Mouse (Mus musculus) right cerebral cortex, postnatal 4 days (tissue): ENCODE measurements around the gene Tpbgl.
A peak's percentile ranks its signal among the peaks of the same experiment; 100 is the strongest.

Experiments used
- DNase-seq: peaks from one replicate; pipeline ENCODE4 v3.0.0-alpha.2; 2022

Gene Tpbgl

DNA sequence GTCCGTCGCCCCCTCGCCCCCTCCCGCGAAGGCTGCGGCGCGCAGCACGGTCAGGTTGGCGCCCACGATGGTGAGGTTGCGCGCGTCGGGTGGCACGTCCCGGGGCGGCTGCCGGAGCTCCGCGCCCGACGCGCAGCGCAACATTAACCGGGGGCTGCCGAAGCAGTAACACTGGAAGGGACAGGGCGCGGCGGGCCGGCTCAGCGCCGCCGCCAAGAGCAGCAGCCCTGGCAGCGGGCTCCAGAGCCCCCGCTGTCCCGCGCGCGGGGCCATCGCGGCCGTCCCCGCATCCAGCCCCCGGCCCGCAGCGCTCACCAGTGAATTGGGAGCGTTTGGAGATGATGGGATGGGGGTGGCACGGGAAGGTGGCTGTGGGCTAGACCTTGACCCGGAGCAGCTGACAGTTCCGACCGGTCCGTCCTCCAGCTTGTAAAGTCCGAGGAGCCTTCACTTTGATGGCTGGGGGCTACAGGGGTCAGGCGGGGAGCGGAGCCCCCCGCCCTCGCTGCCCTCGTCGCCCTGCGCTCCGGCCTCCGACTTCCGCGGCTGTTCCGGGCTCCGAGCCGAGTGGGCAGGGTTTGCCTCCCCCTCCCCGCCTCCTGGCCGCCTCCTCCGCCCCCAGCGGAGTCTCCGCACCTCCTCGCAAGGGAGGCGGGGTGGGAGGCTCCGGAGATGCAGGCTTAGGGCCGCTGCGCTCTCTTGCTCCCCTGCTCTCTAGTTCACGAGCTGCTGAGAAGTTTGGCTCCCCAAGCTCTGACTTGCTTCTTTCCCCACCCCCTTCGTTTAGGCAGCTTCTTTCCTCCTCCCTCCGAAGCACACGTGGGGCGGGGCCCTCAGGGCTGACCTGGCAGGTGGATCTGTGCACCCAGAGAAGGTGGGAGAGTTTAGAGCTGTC is at the start of gene Tpbgl:
Gene Tpbgl (minus strand): TSS at position 728 of the 895 bp plus-strand sequence.
- peak; percentile 43 for DNase-seq

GRCm38 (mm10) chr7:99674890-99675289 is 48.0 kb upstream of the Tpbgl start:
- DNase-seq, result no peak

DNA sequence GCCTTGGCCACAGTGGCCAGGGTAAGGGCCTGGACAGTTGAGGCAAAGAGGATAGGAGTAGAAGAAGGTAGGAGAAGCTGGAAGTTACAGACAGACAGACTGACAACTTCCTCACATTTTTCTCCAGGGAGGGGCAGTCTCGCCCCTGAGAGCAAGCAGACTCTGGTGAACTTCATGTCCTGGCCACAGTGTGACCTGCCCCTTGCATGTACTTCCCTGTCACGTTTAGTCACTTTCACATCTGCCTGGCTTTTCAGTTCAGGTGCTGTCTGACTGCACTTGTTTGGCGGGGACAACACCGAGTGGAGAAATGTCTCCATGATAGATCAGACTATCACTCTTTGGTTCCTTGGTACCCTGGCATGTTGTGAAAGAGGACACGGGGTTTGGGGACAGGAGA is 47.3 kb upstream of the Tpbgl start:
- DNase-seq, result no peak

DNA sequence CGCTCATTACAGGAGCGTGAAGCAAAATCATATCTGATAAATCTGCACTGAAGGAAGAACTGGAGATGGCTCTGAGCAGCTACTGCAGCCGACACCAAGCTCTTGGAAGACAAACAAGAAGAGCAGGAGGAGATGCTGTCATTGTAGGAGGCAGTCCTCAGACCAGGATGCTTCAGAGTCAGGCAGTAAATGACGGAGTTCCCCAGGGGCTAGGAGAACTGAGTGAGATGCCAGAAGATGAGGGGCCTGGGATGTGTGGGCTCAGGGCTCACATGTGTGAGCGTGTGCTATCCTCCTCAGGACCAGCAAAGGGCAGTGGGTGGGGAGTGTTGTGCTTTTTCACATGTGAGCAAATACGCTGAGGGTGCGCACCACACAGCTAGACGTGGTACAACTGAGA is 46.3 kb upstream of the Tpbgl start:
- DNase-seq, result no peak

GRCm38 (mm10) chr7:99671544-99672435 is 44.9 kb upstream of the Tpbgl start:
- no peak for DNase-seq

- no peak for DNase-seq
Observed at GRCm38 (mm10) chr7:99670915-99671314, 44.0 kb upstream of the Tpbgl start.

DNA sequence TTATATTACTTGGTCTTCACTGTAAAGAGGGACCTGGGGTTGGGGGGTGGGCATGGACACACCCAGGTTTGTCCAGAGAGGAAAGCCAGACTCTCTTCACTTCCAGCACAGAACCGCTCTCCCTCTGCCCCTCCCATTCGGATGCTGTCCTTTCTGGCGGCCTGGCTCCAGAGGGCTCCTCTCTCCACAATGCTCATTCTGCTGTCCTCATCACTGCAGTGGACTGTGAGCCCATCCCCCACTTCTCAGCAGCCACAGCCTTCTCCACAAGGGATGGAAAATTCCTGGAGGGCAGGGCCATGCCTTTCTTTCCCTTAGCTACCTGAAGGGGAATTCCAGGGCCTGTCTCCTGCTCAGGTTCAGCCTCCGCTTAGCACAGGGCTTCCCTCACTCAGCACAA is 41.9 kb upstream of the Tpbgl start:
- DNase-seq, result no peak

GRCm38 (mm10) chr7:99667096-99667495 is 40.2 kb upstream of the Tpbgl start:
- no peak for DNase-seq

GRCm38 (mm10) chr7:99665731-99666452 is 39.0 kb upstream of the Tpbgl start:
- DNase-seq, result no peak

- DNase-seq, result no peak
Observed at GRCm38 (mm10) chr7:99664571-99665485, 37.9 kb upstream of the Tpbgl start.

DNA sequence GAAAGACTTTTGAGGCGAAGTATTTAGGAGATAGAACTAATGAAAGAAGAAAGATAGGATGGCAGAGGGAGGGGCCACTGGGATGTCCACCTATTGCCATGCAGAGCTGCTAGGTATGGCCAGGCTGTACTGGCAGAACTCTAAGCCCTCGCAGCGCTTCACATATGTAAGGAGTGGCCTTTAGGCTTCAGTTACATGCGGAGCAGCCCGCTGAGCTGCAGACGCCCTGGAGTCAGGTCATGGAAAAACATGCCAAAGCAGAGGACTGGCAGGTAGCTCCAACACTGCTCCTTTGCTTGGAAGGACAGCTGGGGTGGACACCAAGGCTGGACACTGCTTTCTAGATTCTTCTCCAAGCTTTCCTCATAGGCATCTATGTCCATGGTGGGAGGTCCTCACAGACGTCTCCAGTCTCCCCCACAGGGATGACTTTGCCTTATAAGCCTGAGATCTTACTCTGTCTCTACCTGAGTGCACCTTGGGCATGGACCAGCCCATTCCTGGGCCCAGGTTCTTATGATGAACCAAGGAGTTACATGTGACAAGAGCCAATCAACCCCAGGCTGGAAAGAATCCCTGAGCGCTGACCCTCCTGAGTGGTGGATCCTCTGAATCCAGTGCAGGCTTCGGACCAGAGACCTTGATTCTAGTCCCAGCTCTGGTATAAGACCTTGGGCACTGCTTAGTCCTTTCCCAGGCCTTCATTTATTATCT is 36.8 kb upstream of the Tpbgl start:
- DNase-seq, result no peak

- no peak for DNase-seq
Observed at GRCm38 (mm10) chr7:99662311-99662710, 35.4 kb upstream of the Tpbgl start.

DNA sequence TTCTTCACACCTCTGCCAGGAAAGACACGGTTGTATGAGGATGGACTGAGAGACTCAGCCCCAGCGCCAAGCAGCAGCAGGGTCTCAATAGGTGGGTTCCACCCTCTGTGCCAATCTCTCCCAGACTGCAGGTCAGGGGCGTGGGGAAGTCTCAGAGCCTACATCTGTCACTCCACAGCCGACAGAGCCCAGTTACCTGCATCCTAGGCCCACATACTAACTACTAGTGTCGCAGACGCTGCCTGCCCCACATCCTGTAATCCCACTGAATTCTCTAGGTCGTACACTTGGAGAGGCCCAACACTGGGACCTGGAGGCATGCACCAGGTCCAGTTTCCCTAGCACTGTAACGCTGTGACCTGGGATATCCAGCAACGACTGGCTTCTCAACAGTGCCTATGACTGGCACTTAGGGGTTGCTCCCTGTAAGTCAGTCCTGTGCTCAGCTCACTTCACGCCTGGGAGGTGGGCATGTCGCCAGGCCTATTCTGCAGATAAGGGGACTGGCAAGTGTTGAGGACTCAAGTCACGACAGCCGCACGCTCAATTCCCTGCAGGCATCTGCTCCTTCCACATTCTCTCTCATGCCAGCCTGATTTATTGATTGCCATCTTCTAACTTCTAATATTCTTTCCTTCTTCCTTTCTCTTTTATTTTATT is 34.8 kb upstream of the Tpbgl start:
- DNase-seq, result peak; percentile 51

GRCm38 (mm10) chr7:99661071-99661470 is 34.2 kb upstream of the Tpbgl start:
- no peak for DNase-seq

- peak; percentile 80 for DNase-seq
Observed at GRCm38 (mm10) chr7:99659379-99660029, 32.6 kb upstream of the Tpbgl start.

DNA sequence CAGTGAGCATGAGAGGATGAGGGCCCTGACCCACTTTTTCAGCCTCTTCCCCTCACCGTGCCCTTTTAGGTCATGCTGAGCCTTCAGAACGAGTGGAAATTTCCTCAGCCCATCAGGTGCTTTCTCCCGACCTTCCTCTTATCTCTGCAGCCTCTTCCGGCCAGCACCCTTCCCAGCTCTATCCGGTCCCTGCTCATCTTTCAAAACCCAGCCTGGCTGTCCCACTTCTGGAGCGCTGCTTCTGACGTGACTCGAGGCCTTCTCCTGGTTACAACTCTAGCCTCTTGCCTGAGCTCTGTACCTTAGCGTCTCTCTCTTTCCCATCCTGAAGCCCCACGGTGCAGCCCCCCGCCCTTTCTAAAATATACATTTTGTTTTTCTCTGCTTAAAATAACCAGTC is 27.3 kb upstream of the Tpbgl start:
- no peak for DNase-seq

DNA sequence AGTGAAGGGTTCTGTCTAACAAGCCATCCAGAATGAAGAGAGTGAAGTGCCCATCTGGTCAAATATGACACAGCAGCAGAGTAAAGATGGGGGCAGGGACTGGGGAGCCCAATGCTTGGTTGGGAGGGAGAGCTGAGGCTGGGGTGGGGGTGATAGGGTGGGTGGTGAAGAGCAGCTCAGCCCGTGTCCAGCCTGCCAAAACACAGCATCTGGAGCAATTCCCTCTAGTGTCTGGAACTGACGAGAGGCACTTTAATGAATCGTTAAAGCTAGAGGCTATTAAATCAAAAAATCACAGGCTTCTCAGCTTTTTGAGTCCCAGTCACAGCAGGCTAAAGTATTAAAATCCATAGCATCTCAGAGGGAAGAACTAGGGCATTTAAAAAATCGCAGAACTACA is 22.7 kb upstream of the Tpbgl start:
- no peak for DNase-seq

- peak; percentile 53 for DNase-seq
Observed at GRCm38 (mm10) chr7:99648623-99649022, 21.7 kb upstream of the Tpbgl start.

GRCm38 (mm10) chr7:99644701-99645100 is 17.8 kb upstream of the Tpbgl start:
- DNase-seq, result no peak

DNA sequence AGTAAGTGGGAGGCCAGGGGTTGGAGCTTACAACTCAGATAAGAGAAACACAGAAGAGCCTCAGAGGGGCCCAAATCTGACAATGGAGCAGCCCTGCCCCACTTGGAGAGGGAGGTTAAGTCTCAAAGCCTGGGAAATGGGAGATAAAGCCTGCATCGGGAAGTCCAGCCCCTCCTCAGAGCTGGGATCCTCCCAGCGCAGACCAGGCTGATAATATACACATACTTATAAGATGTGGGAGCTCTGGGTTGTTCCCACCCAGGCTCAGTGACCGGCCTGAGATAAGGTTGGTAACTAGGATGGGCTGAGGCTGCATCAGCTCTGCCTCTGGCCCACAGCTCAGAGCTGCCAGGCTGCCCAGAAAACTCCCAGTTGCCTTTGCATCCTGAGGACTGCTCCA is 15.2 kb upstream of the Tpbgl start:
- no peak for DNase-seq
